Mouse (Mus musculus): ENCODE data around the gene Soga3. TPM values are rescaled to one million over a fixed set of nuclear protein-coding genes. Genes with fewer than 3 reads are reported as not detected.

The Soga3 gene
- polyA plus RNA-seq, 1 experiment from 2014 or later = 0.21 TPM

- Histone ChIP-seq H3K4me3 (ENCODE audit: low read depth, low read length) (no peak overlapping the region), H3K27me3 (replicated peaks; ENCODE audit: insufficient read depth, low read length) (no peaks in the 10 kb centered on the region), H3K27ac (ENCODE audit: low read length) (no peak overlapping the region), H3K9ac (replicated peaks; ENCODE audit: low read depth) (no peak overlapping the region), H3K9me3 (ENCODE audit: low read length) (no peaks in the 10 kb centered on the region), H3K4me2 (replicated peaks; ENCODE audit: low read depth, low read length) (no peak overlapping the region), H3K36me3 (ENCODE audit: insufficient read depth, low read length) (no peaks in the 10 kb centered on the region), H3K4me1 (ENCODE audit: insufficient read depth, low read depth, low read length) (no peaks in the 10 kb centered on the region)
- ATAC-seq (no peak), DNase-seq (ENCODE audit: low spot score) (no peak)
- WGBS = 57% methylated on average over 3 of the region's 3 CpGs
- no peak for TF ChIP-seq CTCF (IDR thresholded peaks at IDR 0.05)
- no peak for TF ChIP-seq EP300 (IDR thresholded peaks at IDR 0.05)
These were observed 70.0 kb downstream of the Soga3 start for GRCm38 (mm10) chr10:29213534-29214100.

DNA sequence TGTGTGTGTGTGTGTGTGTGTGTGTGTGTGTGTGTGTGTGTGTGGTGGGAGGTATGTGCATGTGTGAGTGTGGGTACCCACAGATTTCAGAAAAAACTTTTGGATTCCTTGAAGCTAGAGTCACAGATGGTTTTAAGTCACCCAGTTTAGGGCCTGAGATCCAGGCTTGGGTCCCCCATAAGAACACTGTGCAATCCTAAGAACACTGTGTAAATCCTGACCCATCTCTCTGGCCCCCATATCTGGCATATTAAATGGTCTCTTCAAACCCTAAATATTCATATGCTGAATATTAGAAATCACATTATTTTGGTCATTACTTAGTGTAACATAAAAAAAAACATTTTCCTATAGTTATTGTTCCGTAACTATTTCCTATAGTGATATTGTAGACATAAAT is 73.3 kb downstream of the Soga3 start:
- H3K9me3 ChIP-seq (ENCODE audit: low read length) = no peaks in the 10 kb centered on the region
- no peaks in the 10 kb centered on the region for H3K27me3 ChIP-seq (replicated peaks; ENCODE audit: insufficient read depth, low read length)
- no peaks in the 10 kb centered on the region for H3K36me3 ChIP-seq (ENCODE audit: insufficient read depth, low read length)
- TF ChIP-seq EP300 (IDR thresholded peaks at IDR 0.05) (no peak), CTCF (IDR thresholded peaks at IDR 0.05) (no peak)
- H3K9ac ChIP-seq (replicated peaks; ENCODE audit: low read depth) = no peak overlapping the region
- WGBS = 85% methylated on average over 1 of the region's 1 CpGs
- no peak overlapping the region for H3K4me2 ChIP-seq (replicated peaks; ENCODE audit: low read depth, low read length)
- DNase-seq (ENCODE audit: low spot score) (no peak), ATAC-seq (no peak)
- no peak overlapping the region for H3K4me3 ChIP-seq (ENCODE audit: low read depth, low read length)
- no peaks in the 10 kb centered on the region for H3K4me1 ChIP-seq (ENCODE audit: insufficient read depth, low read depth, low read length)
- no peak overlapping the region for H3K27ac ChIP-seq (ENCODE audit: low read length)

- WGBS = 78% methylated on average over 2 of the region's 2 CpGs
- H3K27ac ChIP-seq (ENCODE audit: low read length) = no peak overlapping the region
- H3K4me1 ChIP-seq (ENCODE audit: insufficient read depth, low read depth, low read length) = no peaks in the 10 kb centered on the region
- TF ChIP-seq EP300 (IDR thresholded peaks at IDR 0.05) = no peak
- TF ChIP-seq CTCF (IDR thresholded peaks at IDR 0.05) = no peak
- no peaks in the 10 kb centered on the region for H3K36me3 ChIP-seq (ENCODE audit: insufficient read depth, low read length)
- no peak for ATAC-seq
- H3K4me3 ChIP-seq (ENCODE audit: low read depth, low read length) = no peak overlapping the region
- no peaks in the 10 kb centered on the region for H3K27me3 ChIP-seq (replicated peaks; ENCODE audit: insufficient read depth, low read length)
- no peak overlapping the region for H3K4me2 ChIP-seq (replicated peaks; ENCODE audit: low read depth, low read length)
- no peaks in the 10 kb centered on the region for H3K9me3 ChIP-seq (ENCODE audit: low read length)
- no peak for DNase-seq (ENCODE audit: low spot score)
- no peak overlapping the region for H3K9ac ChIP-seq (replicated peaks; ENCODE audit: low read depth)
These were observed 73.8 kb downstream of the Soga3 start for GRCm38 (mm10) chr10:29217451-29217850.

- TF ChIP-seq EP300 (IDR thresholded peaks at IDR 0.05) = no peak
- no peak for TF ChIP-seq CTCF (IDR thresholded peaks at IDR 0.05)
- DNase-seq (ENCODE audit: low spot score) (no peak), ATAC-seq (no peak)
- Histone ChIP-seq H3K9me3 (ENCODE audit: low read length) (no peaks in the 10 kb centered on the region), H3K27ac (ENCODE audit: low read length) (no peak overlapping the region), H3K9ac (replicated peaks; ENCODE audit: low read depth) (no peak overlapping the region), H3K27me3 (replicated peaks; ENCODE audit: insufficient read depth, low read length) (no peaks in the 10 kb centered on the region), H3K4me3 (ENCODE audit: low read depth, low read length) (no peak overlapping the region), H3K36me3 (ENCODE audit: insufficient read depth, low read length) (no peaks in the 10 kb centered on the region), H3K4me2 (replicated peaks; ENCODE audit: low read depth, low read length) (no peak overlapping the region), H3K4me1 (ENCODE audit: insufficient read depth, low read depth, low read length) (no peaks in the 10 kb centered on the region)
- 73% methylated on average over 4 of the region's 4 CpGs for WGBS
These were observed 81.7 kb downstream of the Soga3 start for GRCm38 (mm10) chr10:29225329-29225728.

DNA sequence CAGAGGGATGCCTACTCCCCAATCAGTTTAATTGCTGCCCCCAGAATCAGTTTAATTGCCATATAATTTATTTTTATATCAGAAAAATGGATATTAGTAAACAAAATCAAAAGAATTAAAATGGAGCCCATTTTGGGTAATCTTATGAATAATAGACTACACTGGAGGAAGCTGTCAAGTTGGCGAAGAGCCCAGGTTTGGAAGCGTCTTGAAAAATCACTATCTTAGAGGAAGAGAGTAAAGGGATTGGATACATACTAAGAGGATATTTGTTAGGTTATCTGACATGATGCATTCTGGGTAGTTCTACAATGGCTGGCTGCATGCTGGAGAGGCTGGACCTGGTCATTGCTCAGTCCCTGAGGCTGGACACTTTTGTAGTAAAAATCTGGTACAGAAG is 87.6 kb downstream of the Soga3 start:
- no peak overlapping the region for H3K4me2 ChIP-seq (replicated peaks; ENCODE audit: low read depth, low read length)
- TF ChIP-seq EP300 (IDR thresholded peaks at IDR 0.05) = no peak
- DNase-seq (ENCODE audit: low spot score) = no peak
- no peak overlapping the region for H3K27ac ChIP-seq (ENCODE audit: low read length)
- no peaks in the 10 kb centered on the region for H3K4me1 ChIP-seq (ENCODE audit: insufficient read depth, low read depth, low read length)
- H3K4me3 ChIP-seq (ENCODE audit: low read depth, low read length) = no peak overlapping the region
- H3K27me3 ChIP-seq (replicated peaks; ENCODE audit: insufficient read depth, low read length) = no peaks in the 10 kb centered on the region
- no peaks in the 10 kb centered on the region for H3K9me3 ChIP-seq (ENCODE audit: low read length)
- no peak overlapping the region for H3K9ac ChIP-seq (replicated peaks; ENCODE audit: low read depth)
- no peaks in the 10 kb centered on the region for H3K36me3 ChIP-seq (ENCODE audit: insufficient read depth, low read length)
- ATAC-seq = no peak
- WGBS = 62% methylated on average over 2 of the region's 2 CpGs

Other genes with a start within 250 kb of the Soga3 start
- gene 2310057J18Rik, start 157.5 kb upstream of the Soga3 start, polyA plus RNA-seq (2015; fragmentation: Nextera tagmentation; extraction: Ambion mirVana) = not detected in 2 replicates
- not detected in 2 replicates for gene Gm49353, start 55.1 kb downstream of the Soga3 start, polyA plus RNA-seq (2015; fragmentation: Nextera tagmentation; extraction: Ambion mirVana)
- gene 9330159F19Rik, start 67.8 kb downstream of the Soga3 start, polyA plus RNA-seq (2015; fragmentation: Nextera tagmentation; extraction: Ambion mirVana) = 0.14 TPM in 1 of 2 replicates, not detected in the other
- 14.7 and 15.1 TPM in 2 replicates for gene Echdc1, start 169.3 kb downstream of the Soga3 start, polyA plus RNA-seq (2015; fragmentation: Nextera tagmentation; extraction: Ambion mirVana)
- gene Rnf146, start 218.6 kb downstream of the Soga3 start, polyA plus RNA-seq (2015; fragmentation: Nextera tagmentation; extraction: Ambion mirVana) = 43.0 and 44.8 TPM in 2 replicates